18 mouse cellular contexts compared by ENCODE assay signal in genomic region chr6:136328416-136328815, GRCm38 (mm10). TPM values are rescaled to one million over a fixed set of nuclear protein-coding genes. Genes with fewer than 3 reads are reported as not detected.
"Had no signal": no experiment of that assay in that cellular context is flagged by ENCODE, and none has a peak within 500 bp of the region (broad histone marks: within the 10 kb centered on the region; RNA-seq: fewer than 3 reads in every experiment).

No protein-coding gene starts in this region.

RNA-seq across cellular contexts. Expression of gene Gm8994, which starts 1.1 kb away (rescaled TPM):
- polyA plus RNA-seq: embryonic facial prominence, embryonic 10.5 days; embryonic facial prominence, embryonic 11.5 days; embryonic facial prominence, embryonic 12.5 days; embryonic facial prominence, embryonic 13.5 days; embryonic facial prominence, embryonic 14.5 days; embryonic facial prominence, embryonic 15.5 days; erythroblast, embryonic 14.5 days; forebrain, embryonic 10.5 days; forebrain, embryonic 11.5 days; forebrain, embryonic 12.5 days; forebrain, embryonic 13.5 days; forebrain, embryonic 14.5 days; forebrain, embryonic 15.5 days; forebrain, embryonic 16.5 days; forebrain, postnatal 0 days; frontal cortex, adult 2 months; gonadal fat pad, adult 2 months; heart, adult 2 months had no signal
